Mouse (Mus musculus) lung, adult 2 months (tissue): ENCODE results near the gene Slf2.

Experiments
- CTCF ChIP-seq: fragments of 200-500 bp; IDR thresholded peaks from 2 replicates; pipeline ENCODE4 v1.5.1; 2011; ENCODE audit warnings: mild to moderate bottlenecking, low read length, control low read depth; ENCODE audit not compliant: insufficient read depth
- POLR2A ChIP-seq: fragments of 200-500 bp; IDR thresholded peaks from 2 replicates; pipeline ENCODE4 v1.6.1; 2011; ENCODE audit warnings: low read depth, mild to moderate bottlenecking, control low read depth, low read length, borderline replicate concordance; ENCODE audit errors: extremely low read depth

- TF ChIP-seq CTCF (no peak), POLR2A (no peak)
These were observed 6.3 kb upstream of the Slf2 start for GRCm38 (mm10) chr19:44924699-44925098.
